Mouse (Mus musculus) MEL-GATA-1-ER (cell line): ENCODE measurements around the gene Pot1b.

Experiments used
- DNase-seq: peaks from one replicate; pipeline ENCODE4 v3.0.0-alpha.2; 2012; ENCODE audit warnings: low read depth; ENCODE audit errors: extremely low read depth

Pot1b gene

DNA sequence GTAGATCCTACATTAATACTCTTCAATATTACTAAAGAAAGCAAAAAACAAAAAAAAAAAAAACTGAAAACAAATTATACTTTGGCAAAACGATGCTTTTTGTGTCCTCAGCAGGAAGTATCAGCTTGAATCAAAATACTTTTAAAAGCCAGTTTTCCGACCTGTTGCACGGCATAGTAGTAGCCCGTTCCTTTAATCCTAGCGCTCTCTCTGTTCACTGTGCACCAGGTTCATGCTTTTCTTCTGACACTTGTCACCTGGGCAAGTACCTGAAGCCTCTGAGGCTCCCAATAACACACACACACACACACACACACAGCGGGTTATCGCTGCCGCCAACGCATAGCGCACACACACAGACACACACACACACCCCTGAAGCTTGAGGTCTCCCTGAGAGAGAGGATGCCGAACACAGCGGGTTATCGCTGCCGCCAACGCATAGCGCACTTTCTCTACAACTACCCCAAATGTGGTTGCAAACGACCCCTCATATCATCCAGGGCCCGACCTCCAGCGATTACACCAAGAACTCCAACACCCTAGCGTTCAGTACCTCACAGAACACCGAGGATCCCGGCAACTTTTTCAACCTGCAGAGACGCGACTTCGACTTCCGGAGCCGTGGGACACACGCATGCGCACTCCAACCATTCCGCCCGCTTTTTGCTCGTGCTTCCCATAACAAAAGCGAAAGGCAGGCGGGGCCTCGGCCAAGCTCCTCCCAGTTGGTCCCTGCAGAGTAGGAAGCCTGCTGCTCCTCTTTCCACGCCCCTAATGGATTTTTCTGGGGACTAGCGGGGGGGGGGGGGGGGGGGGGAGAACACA is at the start of gene Pot1b:
Gene Pot1b (minus strand): TSS at position 645 of the 828 bp plus-strand sequence.
- peak; percentile 93 for DNase-seq

DNA sequence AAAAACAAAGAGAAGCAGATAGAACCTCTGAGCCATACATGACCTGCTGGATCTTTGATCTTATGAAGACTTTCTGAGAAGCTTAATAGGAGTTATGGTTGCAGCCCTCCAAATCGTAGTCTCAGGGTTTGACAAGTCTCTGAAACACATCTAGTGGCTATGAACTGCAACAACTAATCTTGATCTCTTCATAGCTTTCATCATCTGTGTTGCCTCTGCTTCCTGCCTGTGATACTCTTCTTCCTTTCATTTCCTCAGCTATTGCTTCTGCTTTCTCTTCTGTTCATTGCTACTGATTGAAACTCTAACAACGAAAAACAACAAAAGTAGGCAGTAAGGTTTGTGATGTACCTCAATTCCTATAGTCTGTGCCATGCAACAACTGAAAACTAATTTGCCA is 38.7 kb upstream of the Pot1b start:
- DNase-seq: no peak

DNA sequence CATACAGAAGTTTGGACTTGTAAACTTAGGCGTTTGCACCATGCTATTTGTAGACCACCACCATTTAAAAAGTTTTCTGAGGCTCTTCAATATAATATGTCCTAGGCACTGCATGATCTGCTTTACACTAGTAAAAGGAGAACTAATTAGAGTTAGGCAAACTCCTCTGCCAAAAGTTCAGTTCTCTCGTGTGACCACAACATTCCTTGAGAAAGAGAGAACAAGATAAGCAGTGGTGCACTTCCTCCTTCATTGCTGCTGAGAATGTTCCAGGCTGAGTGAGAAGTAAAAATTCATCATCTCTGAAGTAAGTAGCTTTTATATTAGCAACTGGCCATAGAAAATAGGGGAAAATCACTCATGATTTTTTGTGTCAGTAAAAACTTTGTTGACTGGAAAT is 37.4 kb upstream of the Pot1b start, which contains the start of gene Adgre4:
Gene Adgre4 (plus strand): TSS at position 199 of the 400 bp plus-strand sequence.
- DNase-seq: peak; percentile 84

DNA sequence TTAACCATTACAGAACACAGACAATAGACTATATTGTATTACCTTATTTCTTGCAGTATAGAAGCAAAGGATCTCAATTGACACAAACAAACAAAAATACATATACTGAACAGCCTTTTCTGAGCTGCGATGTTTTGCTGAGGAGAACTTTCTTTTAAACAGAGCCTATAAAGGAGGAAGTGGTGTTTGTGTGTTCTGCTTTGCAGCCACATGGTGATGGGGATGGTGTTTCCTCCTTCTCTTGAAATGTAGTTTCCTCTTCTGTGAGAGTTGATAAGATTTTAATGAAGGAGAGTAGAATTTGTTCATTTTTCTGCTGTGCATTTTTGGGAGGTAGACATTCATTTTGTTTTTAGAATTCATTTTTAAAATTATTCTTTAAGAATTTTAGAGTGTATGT is 24.2 kb upstream of the Pot1b start:
- peak; percentile 88 for DNase-seq

DNA sequence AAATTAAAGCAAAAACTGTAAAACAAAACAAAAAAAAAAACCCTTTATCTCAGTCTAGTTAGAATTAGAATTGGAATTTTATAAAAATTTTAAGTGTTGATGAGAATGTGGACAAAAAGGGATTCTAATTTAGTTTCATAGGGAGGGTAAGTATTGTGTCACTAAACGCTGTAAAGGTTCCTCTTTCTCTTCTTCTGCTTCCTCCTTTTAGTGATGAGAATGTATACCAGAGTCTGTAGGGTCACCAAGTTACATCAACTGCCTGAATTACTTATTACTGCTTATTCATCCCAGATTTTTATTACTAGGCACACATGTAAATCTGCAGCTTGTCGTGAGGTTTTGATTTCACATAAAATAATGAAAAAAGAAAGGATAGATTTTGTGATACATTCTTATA is 13.8 kb upstream of the Pot1b start:
- no peak for DNase-seq

DNA sequence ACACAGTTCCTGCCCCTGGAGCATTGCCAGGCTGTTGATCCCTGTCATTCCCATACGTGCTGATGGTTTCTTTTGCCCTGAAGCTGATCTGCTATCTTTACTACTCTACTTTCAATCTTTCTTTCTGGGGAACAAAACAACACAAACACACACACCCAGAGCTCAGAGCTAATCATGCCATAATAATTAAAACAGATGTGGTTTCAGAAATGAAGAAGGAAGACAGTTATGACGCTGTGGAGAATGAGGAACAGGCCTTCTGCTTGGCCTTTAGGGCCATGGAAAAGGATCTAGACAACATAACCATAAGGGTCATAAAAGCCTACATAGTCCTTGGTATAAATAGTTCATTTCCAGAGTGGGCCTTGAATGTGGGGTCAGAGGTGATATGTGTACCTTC is 9.8 kb upstream of the Pot1b start:
- DNase-seq: no peak

DNA sequence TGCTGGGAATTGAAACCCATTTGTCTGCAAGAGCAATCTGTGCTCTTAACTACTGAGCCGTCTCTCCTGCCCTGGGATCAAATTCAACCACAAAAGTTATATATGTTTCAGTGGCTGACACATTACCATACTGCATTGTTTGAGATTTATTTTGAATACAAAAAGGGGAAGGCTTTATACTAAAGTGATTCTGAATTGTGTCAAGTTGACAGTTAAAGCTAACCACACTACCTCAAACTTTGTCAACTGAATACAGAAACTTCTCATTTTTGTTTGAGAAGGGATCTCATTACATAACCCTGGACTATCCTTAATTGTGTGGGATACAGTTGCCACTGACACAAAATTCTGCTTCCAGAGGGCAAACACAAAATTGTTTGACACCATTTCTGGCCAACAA is 8.8 kb upstream of the Pot1b start:
- no peak for DNase-seq

DNA sequence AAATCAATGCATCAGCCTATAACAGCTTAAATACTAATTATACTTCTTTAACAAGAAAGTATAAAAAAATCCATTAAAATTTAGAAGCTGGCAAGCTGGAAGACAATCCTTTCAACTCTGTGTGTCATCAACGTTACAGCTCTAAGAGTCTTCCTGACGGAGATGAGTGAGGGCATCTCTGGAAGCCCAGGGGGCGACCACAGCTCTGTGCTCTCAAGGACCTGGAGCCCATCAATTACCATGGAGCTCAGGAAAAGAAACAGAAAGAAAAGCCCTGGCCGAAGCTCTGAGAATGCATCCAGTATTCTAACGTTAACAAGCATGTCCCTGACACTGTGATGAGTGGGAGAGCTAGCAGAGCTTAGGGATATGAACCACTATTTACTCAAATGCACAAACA is 9.6 kb downstream of the Pot1b start:
- DNase-seq: no peak

DNA sequence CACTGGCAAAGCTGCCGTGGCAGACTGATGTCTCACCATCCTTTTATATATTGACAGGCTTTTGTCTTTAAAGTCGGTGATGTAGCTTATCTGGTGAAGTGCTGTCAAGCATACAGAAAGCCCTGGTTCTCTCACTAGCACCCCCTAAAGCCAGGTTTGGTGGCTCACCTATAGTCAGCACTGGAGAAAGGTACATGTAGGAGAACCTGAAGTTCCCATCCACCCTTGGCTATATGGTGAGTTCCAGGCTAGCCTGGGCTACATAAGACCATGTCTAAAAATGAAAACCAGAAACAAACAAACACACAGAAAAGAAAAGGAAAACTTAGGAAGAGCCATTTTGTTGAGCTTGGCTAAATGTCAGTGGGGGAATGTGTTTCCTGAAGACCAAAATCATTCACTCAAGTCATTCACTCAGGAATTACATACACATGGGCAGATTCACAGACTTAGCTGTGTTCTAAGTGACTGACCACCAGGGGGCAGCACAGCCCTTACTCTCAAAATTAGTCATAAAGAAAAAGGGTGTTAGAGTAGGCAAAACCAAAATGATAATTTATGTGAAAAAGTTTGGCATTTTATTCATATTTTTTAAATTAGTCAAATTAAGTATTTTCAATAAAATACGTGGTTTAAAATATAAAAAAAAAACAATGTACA is 10.1 kb downstream of the Pot1b start:
- DNase-seq: peak; percentile 70

DNA sequence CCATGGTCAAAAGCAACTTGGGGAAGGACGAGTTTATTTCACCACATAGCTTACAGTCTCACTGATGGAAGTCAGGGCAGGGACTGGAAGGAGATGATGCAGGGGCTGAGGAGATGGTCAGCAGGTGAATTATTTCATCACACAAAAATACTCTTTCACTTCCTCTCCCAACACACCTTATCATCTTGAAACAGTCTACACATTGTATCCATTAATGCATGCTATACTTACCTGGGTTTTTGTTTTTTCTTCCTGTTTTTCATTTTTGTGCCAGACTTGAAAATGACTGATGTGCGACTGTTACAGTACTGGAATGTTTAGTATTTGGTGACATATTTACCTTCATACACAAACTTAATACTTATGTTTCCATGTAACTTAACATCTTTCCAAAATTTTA is 13.0 kb downstream of the Pot1b start:
- peak; percentile 20 for DNase-seq

DNA sequence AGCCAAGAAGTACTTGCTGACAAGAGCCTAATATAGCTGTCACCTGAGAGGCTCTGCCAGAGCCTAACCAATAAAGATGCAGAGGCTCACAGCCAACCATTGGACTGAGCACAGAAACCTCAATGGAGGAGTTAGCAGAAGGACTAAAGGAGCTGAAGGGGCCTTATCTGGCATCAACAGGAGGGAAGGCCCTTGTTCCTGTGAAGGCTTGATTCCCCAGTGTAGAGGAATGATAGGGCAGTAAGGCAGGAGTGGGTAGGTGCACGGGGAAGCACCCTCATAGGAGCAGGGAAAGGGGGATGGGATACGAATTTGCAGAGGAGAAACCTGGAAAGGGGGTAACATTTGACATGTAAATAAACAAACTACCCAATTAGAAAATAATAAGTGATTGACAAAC is 51.3 kb downstream of the Pot1b start:
- DNase-seq: no peak

DNA sequence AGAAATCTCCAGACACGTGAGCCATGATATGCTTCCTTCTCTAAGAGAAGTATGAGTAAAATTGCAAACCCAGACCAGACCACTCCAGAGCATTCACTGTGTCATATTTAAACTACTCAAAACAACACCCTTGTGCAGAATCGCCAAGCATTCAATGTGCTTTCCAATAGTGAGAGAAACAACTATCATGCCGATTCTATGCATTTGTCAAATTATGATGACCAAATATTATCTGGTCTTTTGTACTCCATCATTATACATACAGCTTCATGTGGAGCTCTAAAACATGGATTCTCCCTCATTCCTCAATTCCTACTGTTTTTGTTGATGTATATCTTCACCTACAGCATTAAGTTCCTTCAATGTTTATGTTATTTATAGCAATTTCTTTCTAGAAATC is 87.3 kb downstream of the Pot1b start, which contains the start of gene Vmn2r118:
Gene Vmn2r118 (minus strand): TSS at position 101 of the 400 bp plus-strand sequence.
- no peak for DNase-seq
